Mouse (Mus musculus) heart, embryonic 16.5 days (tissue): ENCODE data around the gene Fbxo17. TPM values are rescaled to one million over a fixed set of nuclear protein-coding genes. Genes with fewer than 3 reads are reported as not detected.
A peak's percentile ranks its signal among the peaks of the same experiment; 100 is the strongest.
"Not testable (repeated sequence)": the region's sequence is repeated elsewhere in the genome, so short reads cannot be mapped to it uniquely, and the experiment has no call there.

Source experiments
- ATAC-seq: fragments of 200-750 bp; cut with Nextera tagmentation; replicated peaks from 2 replicates; pipeline ENCODE4 v1.8.0; 2017; ENCODE audit warnings: moderate number of reproducible peaks; ENCODE audit not compliant: insufficient read depth, low FRiP score; ENCODE audit errors: extremely low read depth
- H3K27ac ChIP-seq: fragments of 300-500 bp; sonication (generic); 2 replicates; pipeline ENCODE4 v1.5.1; 2014; ENCODE audit warnings: mild to moderate bottlenecking, low read length, control low read depth, moderate library complexity
- H3K27me3 ChIP-seq: fragments of 300-500 bp; sonication (generic); 2 replicates; pipeline ENCODE4 v1.6.1; 2014; ENCODE audit warnings: low read length, mixed read lengths; ENCODE audit not compliant: control insufficient read depth, insufficient read depth
- H3K36me3 ChIP-seq: fragments of 300-500 bp; sonication (generic); 2 replicates; pipeline ENCODE4 v1.6.1; 2014; ENCODE audit not compliant: control insufficient read depth, insufficient read depth
- H3K4me1 ChIP-seq: fragments of 300-500 bp; sonication (generic); 2 replicates; pipeline ENCODE4 v1.6.1; 2014; ENCODE audit warnings: low read length, mixed read lengths; ENCODE audit not compliant: control insufficient read depth, insufficient read depth
- H3K4me2 ChIP-seq: fragments of 300-500 bp; sonication (generic); 2 replicates; pipeline ENCODE4 v1.6.1; 2014; ENCODE audit warnings: low read depth, mild to moderate bottlenecking, control low read depth, low read length
- H3K4me3 ChIP-seq: fragments of 300-500 bp; sonication (generic); 2 replicates; pipeline ENCODE4 v1.5.1; 2014; ENCODE audit warnings: mild to moderate bottlenecking, control low read depth, low read length
- H3K9ac ChIP-seq: fragments of 300-500 bp; sonication (generic); 2 replicates; pipeline ENCODE4 v1.6.1; 2014; ENCODE audit warnings: low read length, control low read depth
- H3K9me3 ChIP-seq: fragments of 300-500 bp; sonication (generic); replicated peaks from 2 replicates; pipeline ENCODE4 v1.6.1; 2016; ENCODE audit warnings: low read length; ENCODE audit not compliant: control insufficient read depth
- WGBS: fragments of 180-500 bp; shearing (Covaris S2); extraction: QIAGEN DNeasy Blood & Tissue Kit; methylation state at CpG from one replicate; pipeline ENCODE4 v1.1.7; 2014; 5-methylcytosine and 5-hydroxymethylcytosine counted together
- polyA plus RNA-seq: library from polyadenylated mRNA; unstranded; fragments of >200 nt; fragmentation: Nextera tagmentation; extraction: Ambion mirVana; gene quantifications from 2 replicates; pipeline ENCODE4 v1.2.1, GENCODE M21; 2015

The Fbxo17 gene
- polyA plus RNA-seq, 1 experiment from 2014 or later: 7.5 TPM

- H3K9ac ChIP-seq: peak within 1 kb of the TSS; percentile 68
- peak; percentile 46; the same call in 1 of the 2 replicates for ATAC-seq
- peak within 1 kb of the TSS; percentile 63 for H3K4me3 ChIP-seq
- no peaks in the 10 kb centered on the region for H3K36me3 ChIP-seq
- H3K9me3 ChIP-seq: no peaks in the 10 kb centered on the region
- H3K27ac ChIP-seq: no peak within 1 kb of the TSS
- 37% methylated on average over 30 of the region's 30 CpGs for WGBS
- peaks cover 12% of the 10 kb centered on the region; the same call in 1 of the 2 replicates for H3K27me3 ChIP-seq
- peak within 1 kb of the TSS; percentile 94 for H3K4me2 ChIP-seq
- H3K4me1 ChIP-seq: peaks cover 4% of the 10 kb centered on the region; the same call in 1 of the 2 replicates
Measured at GRCm38 (mm10) chr7:28692545-28693320, 23.9 kb upstream of the Fbxo17 start, which contains the start of gene Fbxo27. Fbxo27 (plus strand) TSS chr7:28692849.

- no peaks in the 10 kb centered on the region for H3K36me3 ChIP-seq
- peak overlapping the region; percentile 63 for H3K4me3 ChIP-seq
- H3K9ac ChIP-seq: peak overlapping the region; percentile 68
- H3K4me1 ChIP-seq: peaks cover 4% of the 10 kb centered on the region; the same call in 1 of the 2 replicates
- H3K9me3 ChIP-seq: no peaks in the 10 kb centered on the region
- peak; percentile 81 for ATAC-seq
- no peak overlapping the region for H3K27ac ChIP-seq
- H3K27me3 ChIP-seq: peaks cover 12% of the 10 kb centered on the region; the same call in 1 of the 2 replicates
- peak overlapping the region; percentile 94 for H3K4me2 ChIP-seq
- WGBS: 2% methylated on average over 38 of the region's 38 CpGs
Measured at GRCm38 (mm10) chr7:28693321-28693966, 23.2 kb upstream of the Fbxo17 start.

- no peak overlapping the region for H3K9ac ChIP-seq
- peaks cover 12% of the 10 kb centered on the region; the same call in 1 of the 2 replicates for H3K27me3 ChIP-seq
- peak overlapping the region; percentile 26; the same call in 1 of the 2 replicates for H3K4me2 ChIP-seq
- H3K4me3 ChIP-seq: no peak overlapping the region
- no peaks in the 10 kb centered on the region for H3K9me3 ChIP-seq
- no peaks in the 10 kb centered on the region for H3K36me3 ChIP-seq
- no peak overlapping the region for H3K27ac ChIP-seq
- H3K4me1 ChIP-seq: peaks cover 4% of the 10 kb centered on the region; the same call in 1 of the 2 replicates
- WGBS: 17% methylated on average over 14 of the region's 14 CpGs
- no peak for ATAC-seq
Measured at GRCm38 (mm10) chr7:28694423-28694822, 22.2 kb upstream of the Fbxo17 start.

GRCm38 (mm10) chr7:28694966-28695511 is 21.6 kb upstream of the Fbxo17 start:
- Histone ChIP-seq H3K9ac (no peak overlapping the region), H3K4me1 (peaks cover 4% of the 10 kb centered on the region; the same call in 1 of the 2 replicates), H3K9me3 (no peaks in the 10 kb centered on the region), H3K36me3 (no peaks in the 10 kb centered on the region), H3K4me2 (no peak overlapping the region), H3K27ac (no peak overlapping the region), H3K4me3 (no peak overlapping the region), H3K27me3 (peaks cover 12% of the 10 kb centered on the region; the same call in 1 of the 2 replicates)
- ATAC-seq: no peak
- 55% methylated on average over 8 of the region's 8 CpGs for WGBS

- WGBS: 86% methylated on average over 11 of the region's 11 CpGs
- ATAC-seq: no peak
- Histone ChIP-seq H3K9ac (no peak overlapping the region), H3K36me3 (0 out of 2 replicates have a peak, but pooled peaks cover 2% of the 10 kb centered on the region), H3K9me3 (peaks cover 4% of the 10 kb centered on the region; the same call in 1 of the 2 replicates), H3K4me2 (no peak overlapping the region), H3K27ac (no peak overlapping the region), H3K4me3 (no peak overlapping the region), H3K4me1 (peaks cover 4% of the 10 kb centered on the region; the same call in 1 of the 2 replicates), H3K27me3 (peaks cover 12% of the 10 kb centered on the region; the same call in 1 of the 2 replicates)
Measured at GRCm38 (mm10) chr7:28697277-28697676, 19.3 kb upstream of the Fbxo17 start.

GRCm38 (mm10) chr7:28700269-28700668 is 16.3 kb upstream of the Fbxo17 start:
- Histone ChIP-seq H3K4me3 (no peak overlapping the region), H3K4me2 (no peak overlapping the region), H3K9ac (no peak overlapping the region), H3K36me3 (0 out of 2 replicates have a peak, but pooled peaks cover 2% of the 10 kb centered on the region), H3K9me3 (peaks cover 4% of the 10 kb centered on the region; the same call in 1 of the 2 replicates), H3K27ac (no peak overlapping the region), H3K4me1 (no peaks in the 10 kb centered on the region), H3K27me3 (no peaks in the 10 kb centered on the region)
- WGBS: 93% methylated on average over 4 of the region's 4 CpGs
- ATAC-seq: no peak

GRCm38 (mm10) chr7:28701306-28701705 is 15.3 kb upstream of the Fbxo17 start:
- H3K9ac ChIP-seq, ATAC-seq, H3K27me3 ChIP-seq, H3K27ac ChIP-seq, H3K4me3 ChIP-seq, H3K9me3 ChIP-seq, H3K4me2 ChIP-seq, H3K4me1 ChIP-seq, H3K36me3 ChIP-seq: not testable (repeated sequence)
- WGBS: 88% methylated on average over 12 of the region's 12 CpGs

- H3K4me1 ChIP-seq: no peaks in the 10 kb centered on the region
- no peak for ATAC-seq
- peaks cover 4% of the 10 kb centered on the region for H3K9me3 ChIP-seq
- 69% methylated on average over 9 of the region's 9 CpGs for WGBS
- H3K9ac ChIP-seq: no peak overlapping the region
- 0 out of 2 replicates have a peak, but pooled peaks cover 2% of the 10 kb centered on the region for H3K36me3 ChIP-seq
- H3K4me3 ChIP-seq: no peak overlapping the region
- no peaks in the 10 kb centered on the region for H3K27me3 ChIP-seq
- H3K27ac ChIP-seq: no peak overlapping the region
- no peak overlapping the region for H3K4me2 ChIP-seq
Measured at GRCm38 (mm10) chr7:28702601-28703143, 13.9 kb upstream of the Fbxo17 start.
